Mouse (Mus musculus): ENCODE data around the gene Amigo1. TPM values are rescaled to one million over a fixed set of nuclear protein-coding genes. Genes with fewer than 3 reads are reported as not detected.
A peak's percentile ranks its signal among the peaks of the same experiment; 100 is the strongest.

Gene Amigo1
- polyA plus RNA-seq, 1 experiment from 2014 or later, result 21.9 TPM

- 84% methylated on average over 11 of the region's 11 CpGs for WGBS
- Histone ChIP-seq H3K27ac (replicated peaks) (no peak overlapping the region), H3K4me2 (no peak overlapping the region), H3K27me3 (no peaks in the 10 kb centered on the region), H3K9ac (no peak overlapping the region), H3K36me3 (peaks cover 76% of the 10 kb centered on the region), H3K4me1 (replicated peaks) (peaks cover 70% of the 10 kb centered on the region), H3K9me3 (no peaks in the 10 kb centered on the region), H3K4me3 (no peak overlapping the region)
- ATAC-seq (ENCODE audit: low read depth), result no peak
Measured at GRCm38 (mm10) chr3:108203621-108204325, 17.6 kb downstream of the Amigo1 start.

GRCm38 (mm10) chr3:108204470-108204869, 18.3 kb downstream of the Amigo1 start:
- ATAC-seq (ENCODE audit: low read depth), result no peak
- no peaks in the 10 kb centered on the region for H3K9me3 ChIP-seq
- peaks cover 69% of the 10 kb centered on the region for H3K36me3 ChIP-seq
- H3K4me1 ChIP-seq (replicated peaks), result peaks cover 76% of the 10 kb centered on the region
- no peak overlapping the region for H3K4me3 ChIP-seq
- 0 out of 2 replicates have a peak overlapping the region, but pooled peaks have one; percentile 23 for H3K27ac ChIP-seq (replicated peaks)
- no peak overlapping the region for H3K9ac ChIP-seq
- 89% methylated on average over 11 of the region's 11 CpGs for WGBS
- no peak overlapping the region for H3K4me2 ChIP-seq
- no peaks in the 10 kb centered on the region for H3K27me3 ChIP-seq

GRCm38 (mm10) chr3:108205601-108206000, 19.5 kb downstream of the Amigo1 start:
- no peaks in the 10 kb centered on the region for H3K27me3 ChIP-seq
- no peak overlapping the region for H3K27ac ChIP-seq (replicated peaks)
- H3K36me3 ChIP-seq, result peaks cover 68% of the 10 kb centered on the region
- no peak overlapping the region for H3K4me2 ChIP-seq
- no peak overlapping the region for H3K4me3 ChIP-seq
- H3K4me1 ChIP-seq (replicated peaks), result peaks cover 66% of the 10 kb centered on the region
- ATAC-seq (ENCODE audit: low read depth), result no peak
- WGBS, result 92% methylated on average over 8 of the region's 8 CpGs
- H3K9ac ChIP-seq, result no peak overlapping the region
- no peaks in the 10 kb centered on the region for H3K9me3 ChIP-seq

GRCm38 (mm10) chr3:108206731-108207375, 20.7 kb downstream of the Amigo1 start:
- Histone ChIP-seq H3K4me2 (no peak overlapping the region), H3K27ac (replicated peaks) (no peak overlapping the region; the same call in 1 of the 2 replicates), H3K9ac (no peak overlapping the region), H3K36me3 (peaks cover 64% of the 10 kb centered on the region), H3K4me1 (replicated peaks) (peaks cover 62% of the 10 kb centered on the region), H3K27me3 (no peaks in the 10 kb centered on the region), H3K9me3 (no peaks in the 10 kb centered on the region), H3K4me3 (no peak overlapping the region)
- 86% methylated on average over 15 of the region's 15 CpGs for WGBS
- no peak for ATAC-seq (ENCODE audit: low read depth)

- ATAC-seq (ENCODE audit: low read depth), result no peak
- Histone ChIP-seq H3K27ac (replicated peaks) (peak overlapping the region; percentile 97), H3K4me3 (peak overlapping the region; percentile 67), H3K36me3 (peaks cover 43% of the 10 kb centered on the region), H3K27me3 (peaks cover 4% of the 10 kb centered on the region; the same call in 1 of the 2 replicates), H3K4me2 (peak overlapping the region; percentile 93), H3K9me3 (no peaks in the 10 kb centered on the region), H3K9ac (peak overlapping the region; percentile 91), H3K4me1 (replicated peaks) (peaks cover 49% of the 10 kb centered on the region)
- WGBS, result 62% methylated on average over 3 of the region's 3 CpGs
Measured at GRCm38 (mm10) chr3:108209001-108209400, 22.9 kb downstream of the Amigo1 start.

- Histone ChIP-seq H3K36me3 (peaks cover 38% of the 10 kb centered on the region), H3K9ac (peak overlapping the region; percentile 91), H3K27me3 (peaks cover 4% of the 10 kb centered on the region), H3K4me2 (peak overlapping the region; percentile 93), H3K4me3 (peak overlapping the region; percentile 67), H3K27ac (replicated peaks) (peak overlapping the region; percentile 97), H3K4me1 (replicated peaks) (peaks cover 44% of the 10 kb centered on the region), H3K9me3 (no peaks in the 10 kb centered on the region)
- no peak; the same call in 1 of the 2 replicates for ATAC-seq (ENCODE audit: low read depth)
- 11% methylated on average over 8 of the region's 8 CpGs for WGBS
Measured at GRCm38 (mm10) chr3:108209536-108209935, 23.4 kb downstream of the Amigo1 start.

GRCm38 (mm10) chr3:108209946-108210770, 24.0 kb downstream of the Amigo1 start:
- H3K36me3 ChIP-seq, result peaks cover 32% of the 10 kb centered on the region
- peak overlapping the region; percentile 91 for H3K9ac ChIP-seq
- H3K4me2 ChIP-seq, result peak overlapping the region; percentile 93
- peaks cover 40% of the 10 kb centered on the region for H3K4me1 ChIP-seq (replicated peaks)
- H3K4me3 ChIP-seq, result peak overlapping the region; percentile 67
- H3K27me3 ChIP-seq, result peaks cover 4% of the 10 kb centered on the region
- H3K9me3 ChIP-seq, result no peaks in the 10 kb centered on the region
- ATAC-seq (ENCODE audit: low read depth), result peak; percentile 97
- H3K27ac ChIP-seq (replicated peaks), result peak overlapping the region; percentile 97
- under 1% methylated on average over 41 of the region's 72 CpGs for WGBS

GRCm38 (mm10) chr3:108210771-108211139, 24.6 kb downstream of the Amigo1 start, which contains the start of gene Atxn7l2:
Gene Atxn7l2, minus strand, starts transcription at chr3:108210934.
- Histone ChIP-seq H3K4me2 (peak within 1 kb of the TSS; percentile 93), H3K9ac (peak within 1 kb of the TSS; percentile 91), H3K36me3 (peaks cover 26% of the 10 kb centered on the region), H3K4me1 (replicated peaks) (peaks cover 40% of the 10 kb centered on the region), H3K9me3 (no peaks in the 10 kb centered on the region), H3K27ac (replicated peaks) (peak within 1 kb of the TSS; percentile 97), H3K4me3 (peak within 1 kb of the TSS; percentile 67), H3K27me3 (peaks cover 4% of the 10 kb centered on the region)
- under 1% methylated on average over 14 of the region's 14 CpGs for WGBS
- peak; percentile 90 for ATAC-seq (ENCODE audit: low read depth)

- peak overlapping the region; percentile 75 for H3K4me2 ChIP-seq
- no peaks in the 10 kb centered on the region for H3K9me3 ChIP-seq
- peaks cover 15% of the 10 kb centered on the region for H3K36me3 ChIP-seq
- peak overlapping the region; percentile 97 for H3K27ac ChIP-seq (replicated peaks)
- no peak for ATAC-seq (ENCODE audit: low read depth)
- 66% methylated on average over 6 of the region's 6 CpGs for WGBS
- H3K27me3 ChIP-seq, result peaks cover 10% of the 10 kb centered on the region
- H3K4me1 ChIP-seq (replicated peaks), result peaks cover 37% of the 10 kb centered on the region
- peak overlapping the region; percentile 91; the same call in 1 of the 2 replicates for H3K9ac ChIP-seq
- peak overlapping the region; percentile 67; the same call in 1 of the 2 replicates for H3K4me3 ChIP-seq
Measured at GRCm38 (mm10) chr3:108211845-108212244, 25.7 kb downstream of the Amigo1 start.

GRCm38 (mm10) chr3:108212406-108212805, 26.3 kb downstream of the Amigo1 start:
- Histone ChIP-seq H3K27ac (replicated peaks) (peak overlapping the region; percentile 97; the same call in 1 of the 2 replicates), H3K4me1 (replicated peaks) (peaks cover 33% of the 10 kb centered on the region), H3K36me3 (peaks cover 10% of the 10 kb centered on the region), H3K9me3 (no peaks in the 10 kb centered on the region), H3K9ac (no peak overlapping the region), H3K4me2 (no peak overlapping the region), H3K4me3 (no peak overlapping the region), H3K27me3 (peaks cover 10% of the 10 kb centered on the region)
- 85% methylated on average over 8 of the region's 8 CpGs for WGBS
- no peak for ATAC-seq (ENCODE audit: low read depth)

GRCm38 (mm10) chr3:108214734-108215133, 28.6 kb downstream of the Amigo1 start:
- no peak overlapping the region for H3K4me3 ChIP-seq
- peaks cover 10% of the 10 kb centered on the region for H3K27me3 ChIP-seq
- WGBS, result 24% methylated on average over 5 of the region's 5 CpGs
- peaks cover 15% of the 10 kb centered on the region for H3K4me1 ChIP-seq (replicated peaks)
- no peaks in the 10 kb centered on the region for H3K36me3 ChIP-seq
- H3K9me3 ChIP-seq, result no peaks in the 10 kb centered on the region
- H3K9ac ChIP-seq, result no peak overlapping the region
- ATAC-seq (ENCODE audit: low read depth), result no peak
- no peak overlapping the region for H3K27ac ChIP-seq (replicated peaks)
- no peak overlapping the region for H3K4me2 ChIP-seq
